Mouse (Mus musculus) intestine, postnatal 0 days (tissue): ENCODE data around the gene Plekhf1. TPM values are rescaled to one million over a fixed set of nuclear protein-coding genes. Genes with fewer than 3 reads are reported as not detected.
A peak's percentile ranks its signal among the peaks of the same experiment; 100 is the strongest.

Experiments used
- ATAC-seq: fragments of 200-750 bp; cut with Nextera tagmentation; 2 replicates; pipeline ENCODE4 v1.8.0; 2017; ENCODE audit warnings: mild to moderate bottlenecking, moderate TSS enrichment, moderate library complexity
- H3K27ac ChIP-seq: fragments of 300-500 bp; sonication (generic); 2 replicates; pipeline ENCODE4 v1.5.1; 2014; ENCODE audit warnings: mild to moderate bottlenecking, low read depth, low read length, moderate library complexity
- H3K27me3 ChIP-seq: fragments of 300-500 bp; sonication (generic); replicated peaks from 2 replicates; pipeline ENCODE4 v1.6.1; 2014; ENCODE audit warnings: low read length, mixed read lengths; ENCODE audit not compliant: control insufficient read depth, insufficient read depth
- H3K36me3 ChIP-seq: fragments of 300-500 bp; sonication (generic); 2 replicates; pipeline ENCODE4 v1.6.1; 2014; ENCODE audit warnings: mild to moderate bottlenecking, moderate library complexity; ENCODE audit not compliant: control insufficient read depth, insufficient read depth
- H3K4me1 ChIP-seq: fragments of 300-500 bp; sonication (generic); replicated peaks from 2 replicates; pipeline ENCODE4 v1.6.1; 2014; ENCODE audit warnings: antibody characterized with exemption, low read length, mixed read lengths; ENCODE audit not compliant: control insufficient read depth, insufficient read depth
- H3K4me2 ChIP-seq: fragments of 300-500 bp; sonication (generic); replicated peaks from 2 replicates; pipeline ENCODE4 v1.6.1; 2014; ENCODE audit warnings: low read depth, mild to moderate bottlenecking, moderate library complexity
- H3K4me3 ChIP-seq: fragments of 300-500 bp; sonication (generic); 2 replicates; pipeline ENCODE4 v1.5.1; 2014; ENCODE audit warnings: low read depth, low read length
- H3K9ac ChIP-seq: fragments of 300-500 bp; sonication (generic); 2 replicates; pipeline ENCODE4 v1.6.1; 2014; ENCODE audit warnings: mild to moderate bottlenecking, low read depth, low read length
- H3K9me3 ChIP-seq: fragments of 300-500 bp; sonication (generic); 2 replicates; pipeline ENCODE4 v1.6.1; 2016; ENCODE audit warnings: mixed run types; ENCODE audit not compliant: control insufficient read depth
- CTCF ChIP-seq: sonication (generic); IDR thresholded peaks from 2 replicates; pipeline ENCODE4 v1.5.1; 2016; ENCODE audit warnings: low read depth, mild to moderate bottlenecking, control low read depth, antibody characterized with exemption, moderate library complexity
- WGBS: fragments of 180-500 bp; shearing (Covaris S2); extraction: QIAGEN DNeasy Blood & Tissue Kit; methylation state at CpG from one replicate; pipeline ENCODE4 v1.1.7; 2014; 5-methylcytosine and 5-hydroxymethylcytosine counted together
- polyA plus RNA-seq: library from polyadenylated mRNA; unstranded; fragments of >200 nt; fragmentation: Nextera tagmentation; extraction: Ambion mirVana; gene quantifications from 2 replicates; pipeline ENCODE4 v1.2.1, GENCODE M21; 2015

Gene Plekhf1
- polyA plus RNA-seq, 1 experiment from 2014 or later: 5.2 TPM

DNA sequence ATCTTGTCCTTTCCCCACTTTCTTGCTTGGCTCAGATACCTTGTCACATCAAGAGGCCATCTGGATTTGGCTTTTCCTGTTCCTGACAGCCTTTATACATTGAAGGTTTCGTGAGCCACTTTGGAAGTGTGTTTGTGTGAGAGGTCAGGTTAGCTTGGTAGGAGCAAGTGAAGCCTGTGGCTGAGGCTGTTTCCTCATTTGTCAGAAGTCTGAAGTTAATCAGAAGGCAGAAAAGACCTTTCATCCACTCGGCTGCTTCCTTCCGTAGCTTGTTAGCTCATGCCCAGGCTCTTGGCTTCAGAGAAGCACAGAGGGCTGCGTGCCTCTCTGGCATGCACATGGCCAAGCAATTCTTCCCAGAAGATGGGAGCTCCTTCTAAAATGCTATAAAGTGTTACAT lies 40.0 kb downstream of the Plekhf1 start:
- H3K27ac ChIP-seq: no peak overlapping the region
- 0 out of 2 replicates have a peak, but pooled peaks cover 4% of the 10 kb centered on the region for H3K4me1 ChIP-seq
- ATAC-seq: no peak
- WGBS: 76% methylated on average over 4 of the region's 4 CpGs
- peaks cover 17% of the 10 kb centered on the region; the same call in 1 of the 2 replicates for H3K36me3 ChIP-seq
- H3K4me3 ChIP-seq: no peak overlapping the region
- no peak overlapping the region for H3K9ac ChIP-seq
- no peak for TF ChIP-seq CTCF
- no peaks in the 10 kb centered on the region for H3K27me3 ChIP-seq
- H3K4me2 ChIP-seq: no peak overlapping the region
- no peaks in the 10 kb centered on the region for H3K9me3 ChIP-seq

DNA sequence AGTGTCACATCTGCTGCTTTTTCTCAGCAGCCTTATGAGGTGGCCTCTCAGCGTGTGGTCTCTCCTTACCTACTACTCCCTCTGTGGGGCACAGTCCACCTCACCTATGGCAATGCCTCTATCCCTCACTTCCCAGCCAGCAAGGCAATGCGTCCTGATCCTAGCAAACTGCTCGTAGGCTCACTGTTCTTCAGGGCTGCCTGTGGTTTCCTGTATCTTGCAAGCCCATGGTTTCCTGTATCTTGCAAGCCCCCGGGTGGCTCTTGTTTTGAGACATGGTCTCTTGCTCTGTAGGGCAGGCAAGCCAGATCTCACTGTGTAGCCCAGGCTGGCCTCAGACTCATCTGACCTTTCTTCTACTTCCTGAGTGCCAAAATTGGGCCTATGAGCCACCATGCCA lies 41.0 kb downstream of the Plekhf1 start:
- WGBS: 76% methylated on average over 4 of the region's 4 CpGs
- no peak for TF ChIP-seq CTCF
- Histone ChIP-seq H3K4me3 (no peak overlapping the region), H3K4me2 (no peak overlapping the region), H3K9me3 (no peaks in the 10 kb centered on the region), H3K27me3 (no peaks in the 10 kb centered on the region), H3K27ac (no peak overlapping the region; the same call in 1 of the 2 replicates), H3K9ac (no peak overlapping the region), H3K36me3 (peaks cover 17% of the 10 kb centered on the region; the same call in 1 of the 2 replicates), H3K4me1 (0 out of 2 replicates have a peak, but pooled peaks cover 9% of the 10 kb centered on the region)
- no peak for ATAC-seq

DNA sequence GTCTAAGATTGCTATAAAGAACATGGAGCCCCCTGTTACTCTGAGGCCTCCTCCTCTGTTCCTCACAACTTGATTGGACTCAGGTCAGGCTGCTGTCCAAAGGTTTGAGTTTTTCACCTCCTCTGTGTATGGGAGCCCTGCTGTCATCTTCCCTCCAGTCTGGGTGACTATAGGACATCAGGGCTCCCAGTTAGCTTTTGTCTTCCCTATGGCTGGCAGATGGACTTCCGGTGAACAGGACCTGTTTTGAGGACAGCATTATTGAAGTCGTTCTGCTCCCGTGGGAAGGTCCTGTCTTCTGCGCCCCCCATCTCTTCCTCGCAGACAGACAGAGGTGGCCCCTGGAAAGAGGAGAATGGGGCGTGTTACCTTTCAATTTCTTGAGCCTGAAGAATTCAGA lies 43.0 kb downstream of the Plekhf1 start:
- ATAC-seq: no peak
- TF ChIP-seq CTCF: no peak
- H3K27me3 ChIP-seq: no peaks in the 10 kb centered on the region
- H3K4me1 ChIP-seq: 0 out of 2 replicates have a peak, but pooled peaks cover 9% of the 10 kb centered on the region
- WGBS: 88% methylated on average over 6 of the region's 6 CpGs
- no peak overlapping the region for H3K27ac ChIP-seq
- no peak overlapping the region for H3K4me3 ChIP-seq
- no peak overlapping the region for H3K9ac ChIP-seq
- H3K9me3 ChIP-seq: no peaks in the 10 kb centered on the region
- H3K36me3 ChIP-seq: peaks cover 8% of the 10 kb centered on the region; the same call in 1 of the 2 replicates
- H3K4me2 ChIP-seq: peak overlapping the region; percentile 89; the same call in 1 of the 2 replicates

DNA sequence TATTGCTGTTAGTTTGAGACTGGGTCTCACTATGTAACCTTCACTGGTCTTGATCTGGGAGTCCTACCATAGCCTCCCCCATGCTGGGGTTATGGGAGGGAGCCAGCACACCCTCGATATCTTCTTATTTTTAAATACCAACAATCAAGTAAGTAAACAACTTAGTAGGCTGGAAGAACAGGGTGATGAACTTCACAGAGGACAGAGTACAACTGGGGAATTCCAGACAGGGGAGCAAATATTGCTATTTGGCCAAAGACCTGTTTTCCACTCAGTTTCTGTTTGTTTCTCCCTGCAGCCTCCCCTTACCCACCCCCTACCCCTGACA lies 43.4 kb downstream of the Plekhf1 start:
- no peak for TF ChIP-seq CTCF
- Histone ChIP-seq H3K9me3 (no peaks in the 10 kb centered on the region), H3K27ac (no peak overlapping the region), H3K4me3 (peak overlapping the region; percentile 67), H3K36me3 (peaks cover 4% of the 10 kb centered on the region; the same call in 1 of the 2 replicates), H3K4me2 (peak overlapping the region; percentile 89), H3K9ac (no peak overlapping the region), H3K27me3 (no peaks in the 10 kb centered on the region), H3K4me1 (0 out of 2 replicates have a peak, but pooled peaks cover 9% of the 10 kb centered on the region)
- no peak for ATAC-seq
- WGBS: 39% methylated on average over 1 of the region's 1 CpGs

DNA sequence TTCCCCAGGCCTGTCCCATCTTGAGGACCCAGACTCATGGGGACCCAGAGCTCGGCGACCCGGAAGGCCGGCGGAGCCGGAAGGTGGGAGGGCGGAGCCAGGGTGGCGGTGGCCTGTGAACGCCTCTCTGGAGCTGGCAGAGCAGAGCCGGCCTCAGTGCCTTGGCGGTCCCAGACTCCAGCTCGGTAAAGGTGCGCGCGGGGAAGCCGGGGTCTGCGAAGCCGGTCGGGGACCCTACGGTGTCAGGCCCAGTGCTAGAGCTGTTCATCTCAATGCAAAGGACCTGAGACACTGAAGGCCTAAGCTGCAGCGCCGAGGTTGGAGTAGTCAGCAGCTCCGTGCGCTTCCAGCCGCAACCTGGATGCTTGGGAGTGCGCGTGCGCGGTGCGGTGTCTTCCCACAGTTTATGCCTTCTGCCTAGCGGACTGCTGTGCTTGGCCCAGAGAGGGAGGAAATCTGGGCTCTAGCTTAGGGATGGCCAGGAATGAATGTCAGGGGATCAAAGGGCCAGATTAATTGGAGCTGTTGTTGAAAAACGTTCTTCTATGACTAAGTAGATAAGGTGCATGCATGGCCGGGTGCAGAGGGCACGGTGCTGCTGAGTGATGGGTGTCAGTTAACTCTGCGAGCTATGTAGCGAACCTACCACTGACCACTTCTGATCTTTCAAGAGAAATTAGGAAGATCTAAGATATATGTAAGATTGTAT lies 44.0 kb downstream of the Plekhf1 start:
- Histone ChIP-seq H3K4me2 (peak overlapping the region; percentile 89), H3K4me3 (peak overlapping the region; percentile 67), H3K36me3 (no peaks in the 10 kb centered on the region), H3K27me3 (no peaks in the 10 kb centered on the region), H3K27ac (peak overlapping the region; percentile 80), H3K4me1 (0 out of 2 replicates have a peak, but pooled peaks cover 9% of the 10 kb centered on the region), H3K9me3 (no peaks in the 10 kb centered on the region), H3K9ac (peak overlapping the region; percentile 65)
- ATAC-seq: peak; percentile 85
- WGBS: 4% methylated on average over 36 of the region's 36 CpGs
- TF ChIP-seq CTCF: no peak; the same call in 1 of the 2 replicates

DNA sequence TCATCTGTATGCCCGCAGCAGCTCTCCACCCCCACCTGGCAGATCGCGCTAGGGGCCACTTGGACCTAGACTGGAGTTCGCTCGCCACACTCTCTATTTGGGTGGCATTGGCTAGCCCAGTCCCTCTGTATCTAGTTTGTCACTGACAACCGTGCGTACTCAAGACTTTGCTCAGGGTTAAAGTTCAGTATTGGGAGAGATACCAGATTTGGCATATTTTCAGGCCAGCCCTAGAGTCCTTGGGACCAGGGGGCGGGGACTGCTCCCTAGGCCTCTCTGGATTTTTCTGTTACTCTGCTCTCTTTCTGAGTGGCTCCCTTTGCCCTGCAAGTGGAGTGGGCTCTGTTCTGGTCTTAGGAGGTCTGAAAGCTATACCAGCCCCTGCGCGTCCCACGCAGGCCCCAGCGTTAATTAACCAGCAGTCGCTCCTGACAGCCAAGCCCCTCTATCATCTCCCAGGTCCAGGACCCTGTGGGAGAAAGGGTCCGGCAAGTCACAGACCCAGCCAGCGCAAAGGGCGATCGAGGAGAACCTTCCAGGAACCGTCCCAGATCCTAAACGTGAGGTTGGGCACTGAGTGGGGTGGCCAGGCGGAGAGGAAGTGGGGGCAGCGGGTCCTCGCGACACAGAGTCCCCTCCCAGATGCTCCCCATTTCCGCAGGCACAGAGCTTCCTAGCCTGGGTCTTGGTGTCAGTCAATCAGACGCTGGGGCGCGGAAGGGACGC lies 44.7 kb downstream of the Plekhf1 start, which contains the start of gene 1600014C10Rik:
TSS of gene 1600014C10Rik (plus strand) at position 256 of the 726 bp plus-strand sequence.
- Histone ChIP-seq H3K4me2 (peak within 1 kb of the TSS; percentile 89), H3K27me3 (no peaks in the 10 kb centered on the region), H3K27ac (peak within 1 kb of the TSS; percentile 80), H3K36me3 (no peaks in the 10 kb centered on the region), H3K4me1 (0 out of 2 replicates have a peak, but pooled peaks cover 9% of the 10 kb centered on the region), H3K4me3 (peak within 1 kb of the TSS; percentile 67), H3K9ac (peak within 1 kb of the TSS; percentile 65), H3K9me3 (no peaks in the 10 kb centered on the region)
- TF ChIP-seq CTCF: no peak
- peak; percentile 72 for ATAC-seq
- 4% methylated on average over 28 of the region's 28 CpGs for WGBS
